Mouse (Mus musculus) embryonic fibroblast, embryonic 13.5 days (primary cell): ENCODE data around the gene Sdccag8.

Experiments used
- CTCF ChIP-seq: IDR thresholded peaks from 2 replicates; pipeline ENCODE4 v1.5.1; 2011; ENCODE audit warnings: mild to moderate bottlenecking, control low read depth, low read length, moderate library complexity, borderline replicate concordance; ENCODE audit not compliant: insufficient read depth
- POLR2A ChIP-seq: IDR thresholded peaks from 2 replicates; pipeline ENCODE4 v1.6.1; 2011; ENCODE audit warnings: low read depth, mild to moderate bottlenecking, control low read depth, low read length, moderate library complexity

GRCm38 (mm10) chr1:177035460-177035859, 221.0 kb downstream of the Sdccag8 start:
- no peak for TF ChIP-seq POLR2A
- TF ChIP-seq CTCF, result no peak
